12 mouse cellular contexts compared by ENCODE assay signal in genomic region chr2:60076800-60077199, GRCm38 (mm10).
DNase-seq lines count a peak whose midpoint lies in the region; ATAC-seq and TF ChIP-seq lines count a peak whose summit lies in the region.
"Had no signal": no experiment of that assay in that cellular context is flagged by ENCODE, and none has a peak within 500 bp of the region (broad histone marks: within the 10 kb centered on the region; RNA-seq: fewer than 3 reads in every experiment).

No protein-coding gene starts in this region.

- H3K27me3 ChIP-seq in liver, embryonic 12.5 days (replicated peaks) = no peaks in the 10 kb centered on the region
- no peaks in the 10 kb centered on the region for H3K27me3 ChIP-seq in myocyte (ENCODE audit: control insufficient read depth, insufficient read depth, insufficient read length)
- H3K27me3 ChIP-seq: intestine, embryonic 15.5 days had no signal

- no peak overlapping the region for H3K4me3 ChIP-seq in liver, embryonic 12.5 days
- no peak overlapping the region for H3K4me3 ChIP-seq in myocyte
- H3K4me3 ChIP-seq: embryonic facial prominence, embryonic 10.5 days; intestine, embryonic 15.5 days had no signal

- no peaks in the 10 kb centered on the region for H3K36me3 ChIP-seq in liver, embryonic 12.5 days
- H3K36me3 ChIP-seq in myocyte (ENCODE audit: control insufficient read depth, insufficient read depth) = peaks cover 8% of the 10 kb centered on the region
- H3K36me3 ChIP-seq: intestine, embryonic 15.5 days had no signal

- ATAC-seq in liver, embryonic 12.5 days = no peak
- ATAC-seq: CD4-positive, CD25-positive, alpha-beta regulatory T cell, adult 4 months; intestine, embryonic 15.5 days had no signal

- peaks cover 53% of the 10 kb centered on the region for H3K4me1 ChIP-seq in liver, embryonic 12.5 days
- H3K4me1 ChIP-seq: intestine, embryonic 15.5 days had no signal

- peak; percentile 18 for DNase-seq in embryo, embryonic 10 days (ENCODE audit: low spot score)
- DNase-seq in embryo, embryonic 9.5 days (ENCODE audit: extremely low spot score) = no peak
- peak; percentile 47 for DNase-seq in lung, postnatal 25 days (ENCODE audit: low spot score)
- no peak for DNase-seq in lung, postnatal 10 days
- DNase-seq in left cerebral cortex, postnatal 36 days (ENCODE audit: low spot score in 2 of 2) = no peak
- no peak for DNase-seq in left cerebral cortex, postnatal 4 days
- DNase-seq: right cerebral cortex, postnatal 14 days had no signal

- no peaks in the 10 kb centered on the region for H3K9me3 ChIP-seq in liver, embryonic 12.5 days (replicated peaks)
- H3K9me3 ChIP-seq: embryonic facial prominence, embryonic 10.5 days; intestine, embryonic 15.5 days had no signal

- no peak overlapping the region for H3ac ChIP-seq in myocyte (ENCODE audit: control insufficient read depth, insufficient read length)

- H3K27ac ChIP-seq in liver, embryonic 12.5 days = no peak overlapping the region
- H3K27ac ChIP-seq: intestine, embryonic 15.5 days had no signal

- peak overlapping the region; percentile 28 for H3K4me2 ChIP-seq in liver, embryonic 12.5 days
- peak overlapping the region; percentile 10 for H3K4me2 ChIP-seq in myocyte (ENCODE audit: low read depth)
- H3K4me2 ChIP-seq: intestine, embryonic 15.5 days had no signal

- no peak overlapping the region for H3K9ac ChIP-seq in liver, embryonic 12.5 days
- H3K9ac ChIP-seq: intestine, embryonic 15.5 days had no signal

- TF ChIP-seq POLR2A in myocyte (IDR thresholded peaks at IDR 0.05; ENCODE audit: insufficient read length, low read depth) = no peak

- WGBS in liver, embryonic 12.5 days (ENCODE audit: insufficient replicate concordance) = 16% methylated on average over 7 of the region's 7 CpGs

- intact Hi-C loops in left cerebral cortex, postnatal 36 days (cut with DNase I) = no loop called here
- intact Hi-C loops in left cerebral cortex, postnatal 4 days (cut with DNase I) = no loop called here

- peaks cover 13% of the 10 kb centered on the region for H3K79me2 ChIP-seq in myocyte (ENCODE audit: control insufficient read depth, insufficient read depth)

TF ChIP-seq in myocyte, 11 proteins besides CTCF, POLR2A, EP300 and RAD21:
- no peak for TF ChIP-seq MAX (IDR thresholded peaks at IDR 0.05; ENCODE audit: low read depth)
- no peak for TF ChIP-seq E2F4 (IDR thresholded peaks at IDR 0.05; ENCODE audit: insufficient read depth)
- peak; percentile 61 for TF ChIP-seq CEBPB (IDR thresholded peaks at IDR 0.05; ENCODE audit: insufficient read depth, poor library complexity, severe bottlenecking)
- TF ChIP-seq TCF3 (IDR thresholded peaks at IDR 0.05; ENCODE audit: insufficient read length, low read depth) = no peak
- TF ChIP-seq REST (IDR thresholded peaks at IDR 0.05; ENCODE audit: insufficient read depth, insufficient read length) = no peak

Comparison
In these comparisons a context has a peak if more than half of its experiments do, and no peak if none do; other contexts are left out.
1. DNase-seq: peak in embryo, embryonic 10 days (single experiment) and lung, postnatal 25 days (single experiment); none in embryo, embryonic 9.5 days (single experiment), lung, postnatal 10 days (single experiment), left cerebral cortex, postnatal 36 days (0 of 2) and left cerebral cortex, postnatal 4 days (single experiment).